Mouse (Mus musculus) small intestine, adult 2 months (tissue): ENCODE results near the gene Tmed5. TPM values are rescaled to one million over a fixed set of nuclear protein-coding genes. Genes with fewer than 3 reads are reported as not detected.
"Not testable (repeated sequence)": the region's sequence is repeated elsewhere in the genome, so short reads cannot be mapped to it uniquely, and the experiment has no call there.

Experiments used
- H3K27ac ChIP-seq: fragments of 200-500 bp; 2 replicates; pipeline ENCODE4 v1.5.1; 2012; ENCODE audit warnings: low read depth, low read length, control low read depth, inconsistent platforms; ENCODE audit not compliant: insufficient read depth
- H3K27me3 ChIP-seq: fragments of 200-500 bp; 2 replicates; pipeline ENCODE4 v1.6.1; 2012; ENCODE audit warnings: mild to moderate bottlenecking, moderate library complexity, low read length, inconsistent platforms; ENCODE audit not compliant: control insufficient read depth, insufficient read depth
- H3K36me3 ChIP-seq: fragments of 200-500 bp; 2 replicates; pipeline ENCODE4 v1.6.1; 2012; ENCODE audit warnings: mild to moderate bottlenecking, low read length, control low read depth, inconsistent platforms; ENCODE audit not compliant: control insufficient read depth, insufficient read depth
- H3K4me1 ChIP-seq: fragments of 200-500 bp; 2 replicates; pipeline ENCODE4 v1.6.1; 2012; ENCODE audit warnings: low read length, inconsistent platforms, mixed read lengths; ENCODE audit not compliant: control insufficient read depth, insufficient read depth, insufficient read length
- H3K4me3 ChIP-seq: fragments of 200-500 bp; 2 replicates; pipeline ENCODE4 v1.5.1; 2012; ENCODE audit warnings: low read depth, mild to moderate bottlenecking, control low read depth, inconsistent platforms, low read length, moderate library complexity
- CTCF ChIP-seq: fragments of 200-500 bp; IDR thresholded peaks from 2 replicates; pipeline ENCODE4 v1.5.1; 2012; ENCODE audit warnings: low read depth, mild to moderate bottlenecking, control low read depth, inconsistent platforms, low read length, moderate library complexity, mixed read lengths; ENCODE audit not compliant: insufficient replicate concordance, insufficient read length; ENCODE audit errors: extremely low read depth
- POLR2A ChIP-seq: fragments of 200-500 bp; IDR thresholded peaks from 2 replicates; pipeline ENCODE4 v1.6.1; 2012; ENCODE audit warnings: low read depth, mild to moderate bottlenecking, control low read depth, inconsistent platforms, low read length, moderate library complexity
- WGBS: fragments of 180-500 bp; shearing (Covaris S2); methylation state at CpG from one replicate; pipeline ENCODE4 v1.1.7; 2018; 5-methylcytosine and 5-hydroxymethylcytosine counted together
- polyA plus RNA-seq: library from polyadenylated mRNA; depleted of rRNA; stranded (reverse); fragments of >200 nt; gene quantifications from 2 replicates; pipeline ENCODE4 v1.2.3, GENCODE M21; 2012

Tmed5 gene
- polyA plus RNA-seq, 1 experiment: 33.9 TPM

DNA sequence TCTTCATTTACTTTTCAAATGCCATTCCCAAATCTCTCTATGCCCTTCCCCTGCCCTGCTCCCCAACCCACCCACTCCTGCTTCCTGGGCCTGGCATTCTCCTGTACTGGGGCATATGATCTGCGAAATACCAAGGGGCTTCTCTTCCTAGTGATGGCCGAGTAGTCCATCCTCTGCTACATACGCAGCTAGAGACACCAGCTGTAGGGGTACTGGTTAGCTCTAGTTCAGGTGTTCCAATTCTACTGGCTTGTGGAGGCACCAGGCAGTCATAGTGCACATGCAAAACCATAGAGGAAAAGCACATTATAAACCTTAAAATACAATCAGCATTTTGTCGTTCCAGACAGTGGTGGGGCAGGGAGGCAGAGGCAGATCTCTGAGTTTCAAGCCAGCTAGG, 14.7 kb downstream of the Tmed5 start:
- H3K27me3 ChIP-seq: no peaks in the 10 kb centered on the region
- WGBS: 94% methylated on average over 4 of the region's 4 CpGs
- no peaks in the 10 kb centered on the region for H3K4me1 ChIP-seq
- H3K36me3 ChIP-seq: peaks cover 7% of the 10 kb centered on the region; the same call in 1 of the 2 replicates
- TF ChIP-seq POLR2A (no peak), CTCF (no peak)
- no peak overlapping the region for H3K27ac ChIP-seq
- H3K4me3 ChIP-seq: no peak overlapping the region

- 75% methylated on average over 7 of the region's 7 CpGs for WGBS
- H3K36me3 ChIP-seq: peaks cover 20% of the 10 kb centered on the region
- no peak overlapping the region for H3K4me3 ChIP-seq
- no peak overlapping the region for H3K27ac ChIP-seq
- H3K4me1 ChIP-seq: no peaks in the 10 kb centered on the region
- TF ChIP-seq CTCF (no peak), POLR2A (no peak)
- no peaks in the 10 kb centered on the region for H3K27me3 ChIP-seq
Measured at GRCm38 (mm10) chr5:108109346-108109745, 23.1 kb downstream of the Tmed5 start.

DNA sequence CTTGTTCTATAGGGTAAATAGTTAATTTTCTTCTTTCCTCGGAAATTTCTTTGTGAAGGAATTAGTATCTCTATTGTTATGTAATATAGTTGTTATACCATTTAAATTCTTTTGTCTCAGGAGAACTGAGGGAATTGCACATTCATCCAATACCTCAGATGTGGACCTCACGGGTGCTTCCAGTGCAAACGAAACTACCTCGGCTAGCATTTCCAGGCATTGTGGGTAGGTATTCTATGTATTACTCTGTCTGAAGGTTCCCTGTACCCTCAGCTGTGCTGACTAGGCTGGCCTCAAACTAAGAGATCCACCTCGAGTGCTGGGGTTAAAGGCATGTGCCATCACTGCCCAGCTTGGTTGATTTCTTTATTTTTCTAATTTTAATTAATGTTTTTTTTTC, 28.1 kb downstream of the Tmed5 start:
- Histone ChIP-seq H3K27me3 (no peaks in the 10 kb centered on the region), H3K4me1 (no peaks in the 10 kb centered on the region), H3K4me3 (no peak overlapping the region), H3K36me3 (peaks cover 38% of the 10 kb centered on the region), H3K27ac (no peak overlapping the region)
- no peak for TF ChIP-seq POLR2A
- no peak for TF ChIP-seq CTCF
- WGBS: 91% methylated on average over 5 of the region's 5 CpGs

DNA sequence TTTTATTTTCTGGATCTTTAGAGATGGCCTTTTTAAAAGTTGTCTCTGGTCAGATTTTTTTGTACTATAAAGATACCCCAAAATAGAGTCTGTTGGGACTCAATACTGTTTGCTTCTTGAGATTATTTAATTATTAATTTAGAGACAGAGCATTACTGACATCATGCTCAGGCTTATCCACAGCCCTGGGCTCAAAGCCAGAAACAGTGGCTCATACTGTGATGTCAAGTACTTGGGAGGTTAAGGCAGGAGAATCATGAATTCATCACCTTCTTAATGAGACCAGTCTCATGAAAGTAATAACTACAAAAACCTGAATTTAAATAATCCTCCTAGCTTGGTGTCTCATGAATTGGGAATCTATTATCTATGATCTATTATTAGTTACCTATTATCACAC, 32.2 kb downstream of the Tmed5 start:
- Histone ChIP-seq H3K27ac (no peak overlapping the region), H3K4me3 (no peak overlapping the region), H3K27me3 (no peaks in the 10 kb centered on the region), H3K36me3 (peaks cover 38% of the 10 kb centered on the region), H3K4me1 (no peaks in the 10 kb centered on the region)
- TF ChIP-seq POLR2A: no peak
- TF ChIP-seq CTCF: no peak

DNA sequence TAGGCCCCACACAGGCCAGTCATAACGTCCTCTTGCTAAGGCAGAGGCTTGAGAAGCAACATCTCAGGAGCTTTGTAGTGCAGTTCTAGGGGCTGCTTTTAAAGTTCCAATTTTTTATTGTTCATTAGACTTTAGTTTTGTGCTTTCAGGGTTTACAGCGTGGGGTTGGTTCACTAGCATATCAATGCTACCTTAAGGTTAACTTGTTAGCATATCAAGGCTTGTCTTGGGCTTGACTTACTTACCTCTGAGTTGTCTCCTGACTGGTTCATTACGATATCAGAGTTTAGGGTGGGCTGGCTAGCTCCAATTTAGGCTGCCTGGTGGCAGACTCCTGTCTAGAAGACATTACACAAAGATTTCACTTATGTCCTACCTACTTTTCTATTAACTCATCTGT, 34.7 kb downstream of the Tmed5 start:
- H3K27ac ChIP-seq: no peak overlapping the region
- H3K36me3 ChIP-seq: peaks cover 36% of the 10 kb centered on the region
- H3K27me3 ChIP-seq: no peaks in the 10 kb centered on the region
- no peak overlapping the region for H3K4me3 ChIP-seq
- no peaks in the 10 kb centered on the region for H3K4me1 ChIP-seq
- 92% methylated on average over 3 of the region's 3 CpGs for WGBS
- TF ChIP-seq CTCF (no peak), POLR2A (no peak)

DNA sequence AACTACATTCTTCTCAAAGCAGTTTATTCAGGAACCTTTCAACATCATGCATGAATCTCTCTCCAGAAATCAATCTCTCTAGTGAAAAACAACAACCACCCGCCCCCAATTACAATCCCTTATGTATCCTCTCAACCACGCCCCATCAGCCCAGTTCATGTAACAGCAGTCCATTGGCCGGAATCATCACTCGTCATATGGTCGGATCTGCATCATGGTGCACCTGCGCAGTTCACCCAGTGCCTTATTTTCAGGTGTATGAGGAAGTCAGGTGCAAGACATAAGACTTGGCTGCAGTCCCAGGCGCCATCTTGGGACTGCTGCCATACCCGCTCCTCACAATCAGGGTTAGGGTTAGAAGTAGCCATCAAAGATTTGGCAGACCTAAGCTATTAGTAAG, 39.7 kb downstream of the Tmed5 start:
- peaks cover 44% of the 10 kb centered on the region for H3K36me3 ChIP-seq
- not testable (repeated sequence) for H3K4me1 ChIP-seq, H3K27ac ChIP-seq, H3K27me3 ChIP-seq, H3K4me3 ChIP-seq
- WGBS: 93% methylated on average over 8 of the region's 8 CpGs

GRCm38 (mm10) chr5:108085440-108085839, 47.0 kb downstream of the Tmed5 start:
- 92% methylated on average over 2 of the region's 2 CpGs for WGBS
- no peak overlapping the region for H3K4me3 ChIP-seq
- no peaks in the 10 kb centered on the region for H3K27me3 ChIP-seq
- peaks cover 41% of the 10 kb centered on the region for H3K36me3 ChIP-seq
- no peak overlapping the region for H3K27ac ChIP-seq
- TF ChIP-seq CTCF (no peak), POLR2A (no peak)
- H3K4me1 ChIP-seq: no peaks in the 10 kb centered on the region

DNA sequence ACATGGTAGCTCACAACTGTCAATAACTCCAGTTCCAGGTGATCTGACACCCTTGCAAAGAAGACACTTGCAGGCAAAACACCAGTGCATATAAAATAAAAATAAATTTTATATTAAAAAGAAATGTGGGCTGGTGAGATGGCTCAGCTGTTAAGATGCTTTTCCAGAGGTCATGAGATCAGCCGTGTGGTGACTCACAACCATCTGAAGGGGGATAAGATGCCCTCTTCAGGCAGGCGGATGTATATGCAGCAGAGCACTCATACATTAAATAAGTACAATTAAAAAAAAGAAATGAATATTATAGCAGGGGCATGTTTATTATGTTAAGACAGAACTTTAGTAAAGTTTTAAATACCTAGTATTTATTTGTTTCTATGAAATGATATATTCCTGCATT, 50.0 kb downstream of the Tmed5 start:
- peaks cover 26% of the 10 kb centered on the region for H3K36me3 ChIP-seq
- TF ChIP-seq CTCF (no peak), POLR2A (no peak)

More for the DNA sequence above, 50.0 kb downstream of the Tmed5 start:
- Histone ChIP-seq H3K27me3 (no peaks in the 10 kb centered on the region), H3K4me3 (no peak overlapping the region), H3K4me1 (no peaks in the 10 kb centered on the region), H3K27ac (no peak overlapping the region)
- WGBS: 43% methylated on average over 2 of the region's 2 CpGs
